Mouse (Mus musculus) left cerebral cortex, postnatal 25 days (tissue): Measurements from ENCODE around the gene Prps2. TPM values are rescaled to one million over a fixed set of nuclear protein-coding genes. Genes with fewer than 3 reads are reported as not detected.
"Not testable (repeated sequence)": the region's sequence is repeated elsewhere in the genome, so short reads cannot be mapped to it uniquely, and the experiment has no call there.

Experiments
- DNase-seq, 2 experiments: peaks; one replicate each; pipeline ENCODE4 v3.0.0; 2022; ENCODE audit warnings: low spot score in 2 of 2, mixed read lengths in 1 of 2
- intact Hi-C: fragments of 180-260 bp; cut with DNase I; formaldehyde crosslinking; loops from one replicate; pipeline ENCODE4 v1.15.1; 2025
- total RNA-seq, 2 experiments: library from RNA; stranded (reverse); gene quantifications; 2 replicates each; pipeline ENCODE4 v1.2.3; 2021

The Prps2 gene
- 10 to 100 TPM; 26.0 to 26.1 TPM for total RNA-seq

GRCm38 (mm10) chrX:167382047-167382853 lies at the start of gene Prps2:
Prps2 (minus strand) TSS chrX:167382749.
- DNase-seq: peak; percentile 24 to 47
- intact Hi-C loops: no loop called here

DNA sequence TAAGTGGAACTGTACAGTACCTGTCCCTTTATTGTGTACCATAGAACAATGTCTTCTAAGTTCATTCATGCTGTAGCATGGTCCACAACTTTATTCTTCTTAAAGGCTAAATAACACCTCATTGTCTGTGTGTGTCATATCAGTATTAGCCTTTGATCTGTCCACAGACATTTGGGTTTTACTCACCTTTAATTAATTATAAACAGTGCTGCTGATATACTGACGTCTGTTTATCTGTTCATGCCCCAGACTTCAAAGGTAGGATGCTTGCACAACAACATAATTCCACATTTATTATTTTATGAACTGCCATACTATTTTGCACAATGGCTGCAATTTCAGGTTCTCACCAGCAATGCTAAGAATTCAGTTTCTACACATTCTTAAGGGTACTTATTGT lies 35.1 kb upstream of the Prps2 start:
- intact Hi-C loops: no loop called here
- DNase-seq: no peak

DNA sequence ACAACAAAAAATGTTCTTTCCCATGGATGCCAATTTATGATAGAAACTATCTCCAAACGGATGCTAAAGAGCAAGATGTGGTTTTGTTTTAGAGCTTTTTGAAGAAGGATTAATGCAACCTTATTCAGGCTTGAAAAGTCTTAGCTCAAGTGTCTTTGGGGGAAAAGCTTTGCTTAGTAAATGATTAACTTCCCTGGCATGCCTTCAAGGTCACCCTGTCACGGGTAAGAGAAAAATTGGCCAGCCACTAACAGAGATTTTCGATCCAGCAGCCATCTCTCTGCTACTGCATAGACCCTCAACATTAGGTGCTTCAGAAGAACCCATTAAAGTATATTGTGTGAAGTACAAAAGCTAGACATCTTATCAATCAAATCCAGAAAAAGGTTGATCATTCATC lies 12.4 kb upstream of the Prps2 start:
- no peak for DNase-seq
- intact Hi-C loops: no loop called here

DNA sequence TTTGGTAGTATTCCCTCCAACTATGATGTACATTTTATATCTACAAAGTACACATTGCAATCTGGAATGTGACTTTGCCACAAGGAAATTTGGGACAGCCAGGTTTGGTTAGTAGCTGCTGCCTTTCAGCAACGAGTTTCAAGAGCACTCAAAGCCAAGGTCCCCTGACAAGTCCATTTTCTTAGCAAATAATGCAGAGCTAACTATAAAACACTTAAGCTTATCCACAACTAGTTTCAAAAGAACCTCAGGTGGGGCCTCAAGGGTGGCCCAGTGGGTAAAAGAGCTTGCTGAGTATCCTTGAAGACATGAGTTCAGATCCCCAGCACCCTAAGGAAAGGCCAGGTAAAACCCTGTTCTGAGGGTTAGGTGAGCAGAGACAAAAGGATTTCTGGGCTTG lies 4.1 kb upstream of the Prps2 start:
- DNase-seq: no peak
- intact Hi-C loops: no loop called here

DNA sequence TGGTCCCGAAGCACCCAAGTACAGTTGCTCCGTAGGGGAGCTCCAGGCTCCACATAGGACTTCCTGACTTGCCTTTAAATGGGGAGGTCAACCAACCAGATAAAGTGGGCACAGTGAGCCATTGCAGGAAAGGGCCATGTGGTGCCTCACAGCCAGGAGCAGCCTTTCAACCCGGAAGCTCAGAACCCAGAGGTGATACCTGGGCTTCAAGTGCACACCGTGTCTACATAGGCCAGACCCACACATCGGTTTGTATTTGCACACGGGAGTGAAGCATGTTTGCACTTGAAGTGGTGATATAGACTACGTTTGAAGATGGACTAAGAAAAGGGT lies 271 bp upstream of the Prps2 start:
- intact Hi-C loops: no loop called here
- DNase-seq: no peak

DNA sequence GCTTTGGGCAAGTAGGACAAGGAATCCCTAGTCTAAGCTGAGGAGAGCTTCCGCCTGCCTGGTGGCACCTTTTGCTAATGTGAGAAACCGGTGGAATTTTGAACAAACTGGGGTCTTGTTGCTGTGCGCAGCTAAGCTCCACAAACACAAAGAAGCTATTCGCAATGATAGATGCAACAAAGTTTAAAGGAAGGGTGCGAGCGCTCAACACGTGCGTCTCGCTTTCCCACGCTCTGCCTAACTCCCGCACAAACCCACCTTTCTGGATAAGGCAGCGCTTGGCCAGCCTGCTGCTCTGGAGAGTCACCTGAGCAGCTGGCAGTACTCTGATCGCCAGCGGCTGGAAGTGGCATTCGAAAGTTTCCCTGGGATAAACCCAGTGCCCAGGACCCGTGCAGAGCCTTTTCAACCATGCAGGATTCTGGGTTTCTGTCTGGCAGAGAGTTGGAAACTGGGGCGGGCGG lies 934 bp downstream of the Prps2 start:
- intact Hi-C loops: no loop called here
- DNase-seq: peak; percentile 20 to 28

DNA sequence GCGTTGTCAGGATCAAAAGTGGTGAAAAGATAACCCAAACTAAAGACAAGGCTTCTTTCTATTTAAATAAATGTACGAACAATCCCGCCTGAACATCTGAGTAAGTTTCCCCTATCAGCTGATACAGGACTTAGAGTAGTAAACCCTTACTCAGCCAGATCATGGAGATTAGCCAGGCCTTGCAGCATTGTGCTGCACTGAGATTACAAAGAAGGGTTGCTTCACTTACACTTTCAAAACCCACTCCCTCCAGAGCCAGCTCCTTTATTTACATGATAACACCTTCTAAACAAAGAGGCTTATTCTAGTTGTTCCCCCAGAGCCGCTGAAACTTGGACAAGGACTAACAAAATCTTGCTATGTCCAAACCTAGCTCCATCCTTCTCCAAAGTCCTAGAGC lies 2.5 kb downstream of the Prps2 start:
- intact Hi-C loops: no loop called here

GRCm38 (mm10) chrX:167361231-167361630 lies 21.3 kb downstream of the Prps2 start:
- intact Hi-C loops, DNase-seq: not testable (repeated sequence)

More for the DNA sequence above, 2.5 kb downstream of the Prps2 start:
- no peak for DNase-seq

- intact Hi-C loops: loop anchor here (5.0 kb wide), 1 partner anchor 67 kb away; no protein-coding TSS in a partner anchor
Measured at GRCm38 (mm10) chrX:167359704-167360103, 22.8 kb downstream of the Prps2 start.

DNA sequence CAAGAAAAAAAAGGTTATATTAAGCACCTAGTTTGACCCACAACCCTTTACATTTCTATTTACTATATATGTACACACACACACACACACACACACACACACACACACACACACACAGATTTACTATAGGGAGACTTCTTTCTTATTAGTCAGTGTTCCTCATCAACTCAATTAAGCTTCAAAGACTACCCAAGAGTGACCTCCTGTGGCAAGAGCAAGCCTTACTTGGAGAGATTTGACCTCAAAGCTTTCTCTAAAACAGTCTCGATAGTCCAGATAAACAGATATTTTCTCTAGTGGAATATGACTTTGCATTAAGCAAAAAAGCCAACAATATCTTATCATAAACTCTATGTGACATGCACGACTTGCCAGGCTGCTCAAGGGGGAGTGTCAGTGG lies 25.1 kb downstream of the Prps2 start:
- intact Hi-C loops: loop anchor here (5.0 kb wide), 1 partner anchor 65 kb away; no protein-coding TSS in a partner anchor
- DNase-seq: peak; percentile 5 to 9

More at GRCm38 (mm10) chrX:167359704-167360103, 22.8 kb downstream of the Prps2 start:
- DNase-seq: no peak

GRCm38 (mm10) chrX:167355965-167356364 lies 26.6 kb downstream of the Prps2 start:
- intact Hi-C loops: loop anchor here (5.0 kb wide), 1 partner anchor 64 kb away; no protein-coding TSS in a partner anchor
- no peak for DNase-seq

- intact Hi-C loops: no loop called here
- no peak for DNase-seq
Measured at GRCm38 (mm10) chrX:167353617-167354016, 28.9 kb downstream of the Prps2 start.

GRCm38 (mm10) chrX:167346440-167346839 lies 36.1 kb downstream of the Prps2 start:
- DNase-seq: no peak
- intact Hi-C loops: no loop called here

- intact Hi-C loops: no loop called here
- DNase-seq: no peak
Measured at GRCm38 (mm10) chrX:167344356-167344755, 38.2 kb downstream of the Prps2 start.

DNA sequence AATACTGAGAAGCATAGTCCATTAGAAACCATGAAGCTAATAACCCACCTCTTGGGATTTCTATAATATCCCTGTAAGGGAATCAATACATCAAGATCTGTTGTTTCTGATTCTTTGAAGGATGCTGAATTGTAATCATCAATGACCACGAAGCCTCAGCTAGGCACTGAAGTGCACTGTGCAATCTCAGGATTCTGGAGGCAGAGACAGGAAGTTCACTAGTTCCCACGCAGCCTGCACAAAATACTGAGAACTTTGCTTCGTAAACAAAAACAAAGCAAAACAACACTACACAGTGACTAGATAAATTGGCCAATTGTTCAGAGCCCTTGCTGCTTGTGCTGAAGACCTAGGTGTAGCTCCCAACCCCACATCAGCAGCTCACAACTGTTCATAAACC lies 40.7 kb downstream of the Prps2 start:
- intact Hi-C loops: no loop called here
- DNase-seq: no peak

- intact Hi-C loops: no loop called here
- DNase-seq: no peak
Measured at GRCm38 (mm10) chrX:167340190-167340589, 42.4 kb downstream of the Prps2 start.

GRCm38 (mm10) chrX:167337990-167338389 lies 44.6 kb downstream of the Prps2 start:
- intact Hi-C loops: no loop called here
- no peak for DNase-seq

GRCm38 (mm10) chrX:167334571-167334970 lies 48.0 kb downstream of the Prps2 start:
- no peak for DNase-seq
- intact Hi-C loops: no loop called here

GRCm38 (mm10) chrX:167332607-167333006 lies 49.9 kb downstream of the Prps2 start:
- peak in 1 of 2 experiments; percentile 40 for DNase-seq
- intact Hi-C loops: no loop called here

- DNase-seq: no peak
- intact Hi-C loops: no loop called here
Measured at GRCm38 (mm10) chrX:167330993-167331392, 51.6 kb downstream of the Prps2 start.

- intact Hi-C loops: no loop called here
- DNase-seq: peak in 1 of 2 experiments; percentile 3
Measured at GRCm38 (mm10) chrX:167330399-167330798, 52.1 kb downstream of the Prps2 start, which contains the start of gene Tlr7. Tlr7 (minus strand) TSS chrX:167330558.
